Mouse (Mus musculus) neural tube, embryonic 14.5 days (tissue): ENCODE data around the gene Mus81. TPM values are rescaled to one million over a fixed set of nuclear protein-coding genes. Genes with fewer than 3 reads are reported as not detected.

Experiments
- ATAC-seq: fragments of 200-750 bp; cut with Nextera tagmentation; 2 replicates; pipeline ENCODE4 v1.8.0; 2017; ENCODE audit warnings: low read depth, mild to moderate bottlenecking, moderate TSS enrichment, moderate library complexity
- H3K27ac ChIP-seq: fragments of 300-500 bp; sonication (generic); 2 replicates; pipeline ENCODE4 v1.5.1; 2014; ENCODE audit warnings: low read depth, mild to moderate bottlenecking, control low read depth, low read length, moderate library complexity, mixed read lengths
- H3K27me3 ChIP-seq: fragments of 300-500 bp; sonication (generic); 2 replicates; pipeline ENCODE4 v1.6.1; 2014; ENCODE audit warnings: low read length; ENCODE audit not compliant: control insufficient read depth, insufficient read depth
- H3K36me3 ChIP-seq: fragments of 300-500 bp; sonication (generic); 2 replicates; pipeline ENCODE4 v1.6.1; 2014; ENCODE audit warnings: low read length, mixed read lengths; ENCODE audit not compliant: control insufficient read depth, insufficient read depth
- H3K4me1 ChIP-seq: fragments of 300-500 bp; sonication (generic); 2 replicates; pipeline ENCODE4 v1.6.1; 2014; ENCODE audit warnings: low read length; ENCODE audit not compliant: control insufficient read depth, insufficient read depth
- H3K4me2 ChIP-seq: fragments of 300-500 bp; sonication (generic); 2 replicates; pipeline ENCODE4 v1.6.1; 2014; ENCODE audit warnings: mild to moderate bottlenecking, low read depth, low read length, control low read depth
- H3K4me3 ChIP-seq: fragments of 300-500 bp; sonication (generic); 2 replicates; pipeline ENCODE4 v1.5.1; 2014; ENCODE audit warnings: low read depth, low read length, control low read depth, mixed read lengths
- H3K9ac ChIP-seq: fragments of 300-500 bp; sonication (generic); replicated peaks from 2 replicates; pipeline ENCODE4 v1.6.1; 2014; ENCODE audit warnings: low read depth, mild to moderate bottlenecking, control low read depth, low read length, mixed read lengths
- H3K9me3 ChIP-seq: fragments of 300-500 bp; sonication (generic); 2 replicates; pipeline ENCODE4 v1.6.1; 2016; ENCODE audit warnings: low read length; ENCODE audit not compliant: control insufficient read depth
- WGBS: fragments of 180-500 bp; shearing (Covaris S2); extraction: QIAGEN DNeasy Blood & Tissue Kit; methylation state at CpG from one replicate; pipeline ENCODE4 v1.1.7; 2014; 5-methylcytosine and 5-hydroxymethylcytosine counted together
- polyA plus RNA-seq: library from polyadenylated mRNA; unstranded; fragments of >200 nt; fragmentation: Nextera tagmentation; extraction: Ambion mirVana; gene quantifications from 2 replicates; pipeline ENCODE4 v1.2.1, GENCODE M21; 2014

Mus81 gene
- polyA plus RNA-seq, 1 experiment from 2014 or later, result 43.6 TPM

DNA sequence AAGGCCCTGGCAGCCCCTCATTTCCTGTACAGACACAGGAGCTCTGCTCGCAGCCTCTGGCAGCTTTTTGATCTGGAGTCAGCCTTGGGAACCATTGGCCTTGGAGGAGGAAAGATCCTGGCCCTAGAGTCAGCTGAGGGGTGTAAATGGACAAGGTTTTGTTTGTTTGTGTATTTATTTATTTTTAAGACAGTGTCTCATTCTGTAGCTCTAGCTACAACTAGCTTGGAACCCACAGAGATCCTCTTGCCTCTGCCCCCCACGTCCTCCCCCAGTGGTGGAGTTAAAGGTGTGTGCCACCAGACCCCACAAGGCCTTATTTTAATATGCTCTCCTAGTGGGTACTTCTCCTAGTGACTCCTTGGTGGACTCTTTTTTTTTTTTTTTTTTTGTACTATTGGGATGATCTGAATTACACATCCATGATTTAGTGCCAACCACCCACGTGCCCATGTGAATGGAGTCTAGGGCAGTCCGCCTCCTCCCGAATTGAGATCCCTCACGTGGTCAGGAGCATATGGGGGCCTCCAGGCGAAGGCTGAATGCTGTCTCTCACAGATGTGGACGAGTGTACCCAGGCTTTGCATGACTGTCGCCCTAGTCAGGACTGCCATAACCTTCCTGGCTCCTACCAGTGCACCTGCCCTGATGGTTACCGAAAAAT is 11.1 kb downstream of the Mus81 start:
- Histone ChIP-seq H3K9ac (no peak overlapping the region), H3K4me3 (no peak overlapping the region), H3K4me1 (peaks cover 16% of the 10 kb centered on the region), H3K4me2 (no peak overlapping the region), H3K27me3 (no peaks in the 10 kb centered on the region), H3K36me3 (0 out of 2 replicates have a peak, but pooled peaks cover 4% of the 10 kb centered on the region), H3K9me3 (no peaks in the 10 kb centered on the region), H3K27ac (no peak overlapping the region)
- WGBS, result 68% methylated on average over 10 of the region's 10 CpGs
- no peak for ATAC-seq

DNA sequence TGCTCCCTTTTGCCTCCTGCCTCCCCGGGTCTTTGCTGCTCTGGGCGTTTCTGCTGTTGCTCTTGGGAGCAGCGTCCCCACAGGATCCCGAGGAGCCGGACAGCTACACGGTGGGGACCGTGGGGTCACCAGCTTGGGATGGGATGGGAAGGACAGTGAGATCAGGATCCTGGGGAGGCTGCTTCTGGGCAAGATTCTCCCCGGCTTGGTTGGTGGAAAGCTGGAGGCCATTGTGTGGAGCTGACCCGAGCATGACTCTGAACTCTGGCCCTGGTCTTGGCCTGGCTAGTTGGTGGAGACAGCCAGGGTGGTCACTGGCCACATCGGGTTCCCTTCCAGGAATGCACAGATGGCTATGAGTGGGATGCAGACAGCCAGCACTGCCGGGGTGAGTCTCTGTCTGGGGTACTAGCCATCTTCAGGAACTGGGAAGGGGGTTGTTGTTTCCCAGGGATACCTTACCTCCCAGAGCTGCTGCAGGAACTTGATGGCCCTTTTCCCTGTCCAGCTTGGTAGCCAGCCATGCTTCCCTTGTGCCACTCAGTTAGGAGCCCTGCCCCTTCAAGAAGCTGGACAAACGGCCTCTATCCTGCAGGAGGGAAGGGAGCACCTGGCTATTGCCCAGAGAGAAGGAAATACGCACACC is 13.0 kb downstream of the Mus81 start:
- Histone ChIP-seq H3K4me3 (peak overlapping the region; percentile 59), H3K4me1 (peaks cover 16% of the 10 kb centered on the region), H3K9me3 (no peaks in the 10 kb centered on the region), H3K36me3 (0 out of 2 replicates have a peak, but pooled peaks cover 4% of the 10 kb centered on the region), H3K27me3 (no peaks in the 10 kb centered on the region), H3K4me2 (peak overlapping the region; percentile 95), H3K27ac (peak overlapping the region; percentile 55), H3K9ac (peak overlapping the region; percentile 84)
- 20% methylated on average over 13 of the region's 13 CpGs for WGBS
- peak; percentile 9; the same call in 1 of the 2 replicates for ATAC-seq

DNA sequence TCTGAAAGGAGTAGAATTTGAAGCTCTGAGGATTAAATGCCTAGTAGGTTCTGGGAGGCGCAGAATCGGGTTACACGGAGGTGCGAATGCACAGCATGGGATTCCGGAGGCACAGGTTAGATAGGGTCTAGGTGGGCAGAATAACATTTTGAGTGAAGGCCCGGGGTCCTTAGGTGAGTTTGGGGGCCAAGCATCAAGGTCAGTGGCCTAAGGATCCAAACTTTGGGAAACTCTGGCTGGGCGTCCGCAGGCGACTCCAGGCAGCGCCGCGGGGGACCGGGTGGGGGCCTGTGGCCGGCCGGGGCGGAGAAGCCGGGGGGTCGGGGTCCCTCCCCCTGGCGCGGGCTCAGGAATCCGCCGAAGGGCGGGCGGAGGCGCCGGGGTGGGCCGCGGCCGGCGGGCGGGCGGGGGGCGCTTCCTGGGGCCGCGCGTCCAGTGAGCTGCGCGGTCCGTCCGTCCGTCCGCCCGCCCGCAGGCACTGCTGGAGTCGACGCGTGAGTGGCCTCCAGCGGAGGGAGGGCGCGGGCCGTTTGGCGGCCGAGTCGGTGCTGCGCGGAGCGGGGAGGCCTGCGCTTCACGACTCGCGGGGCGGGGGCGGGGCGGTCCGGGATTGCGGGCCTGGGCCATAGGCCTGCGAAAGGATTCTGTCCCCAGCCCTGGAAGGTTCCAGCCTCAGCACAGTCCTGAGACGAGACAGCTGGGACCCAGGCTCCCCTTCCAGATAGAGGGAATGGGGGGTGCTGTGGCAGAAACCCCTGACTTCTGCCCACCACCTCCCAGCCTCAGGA is 13.7 kb downstream of the Mus81 start:
- under 1% methylated on average over 27 of the region's 68 CpGs for WGBS
- Histone ChIP-seq H3K4me1 (peaks cover 16% of the 10 kb centered on the region), H3K27me3 (no peaks in the 10 kb centered on the region), H3K4me3 (peak overlapping the region; percentile 59), H3K4me2 (peak overlapping the region; percentile 95), H3K36me3 (no peaks in the 10 kb centered on the region), H3K27ac (peak overlapping the region; percentile 55), H3K9me3 (no peaks in the 10 kb centered on the region), H3K9ac (peak overlapping the region; percentile 84)
- ATAC-seq, result peak; percentile 62; the same call in 1 of the 2 replicates

DNA sequence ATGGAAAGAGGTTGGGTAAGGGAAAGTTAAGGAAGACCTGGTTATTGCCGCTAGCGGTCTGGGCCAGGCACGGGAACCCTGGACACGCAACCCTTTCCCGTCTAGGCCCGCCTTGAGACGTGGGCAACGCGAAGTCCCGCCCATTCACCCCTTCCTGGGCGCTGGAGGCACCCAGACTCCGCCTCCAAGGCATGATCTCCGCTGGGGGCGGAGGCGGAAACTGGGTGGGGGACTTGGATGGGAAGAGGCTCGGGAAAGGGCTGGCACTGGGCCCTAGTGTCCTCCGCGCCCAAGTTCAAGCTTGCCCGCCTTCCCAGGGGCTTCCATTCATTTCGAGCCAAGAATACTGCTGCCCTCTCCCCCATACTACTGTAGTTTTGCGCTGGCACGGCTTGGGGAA is 14.5 kb downstream of the Mus81 start, which contains the start of gene Efemp2:
Gene Efemp2 (plus strand): TSS at position 235 of the 400 bp plus-strand sequence.
- peak within 1 kb of the TSS; percentile 95 for H3K4me2 ChIP-seq
- H3K27ac ChIP-seq, result peak within 1 kb of the TSS; percentile 55
- H3K4me1 ChIP-seq, result peaks cover 16% of the 10 kb centered on the region
- peak; percentile 55; the same call in 1 of the 2 replicates for ATAC-seq
- peak within 1 kb of the TSS; percentile 59 for H3K4me3 ChIP-seq
- WGBS, result 3% methylated on average over 22 of the region's 22 CpGs
- H3K36me3 ChIP-seq, result no peaks in the 10 kb centered on the region
- peak within 1 kb of the TSS; percentile 84 for H3K9ac ChIP-seq
- no peaks in the 10 kb centered on the region for H3K27me3 ChIP-seq
- H3K9me3 ChIP-seq, result no peaks in the 10 kb centered on the region

DNA sequence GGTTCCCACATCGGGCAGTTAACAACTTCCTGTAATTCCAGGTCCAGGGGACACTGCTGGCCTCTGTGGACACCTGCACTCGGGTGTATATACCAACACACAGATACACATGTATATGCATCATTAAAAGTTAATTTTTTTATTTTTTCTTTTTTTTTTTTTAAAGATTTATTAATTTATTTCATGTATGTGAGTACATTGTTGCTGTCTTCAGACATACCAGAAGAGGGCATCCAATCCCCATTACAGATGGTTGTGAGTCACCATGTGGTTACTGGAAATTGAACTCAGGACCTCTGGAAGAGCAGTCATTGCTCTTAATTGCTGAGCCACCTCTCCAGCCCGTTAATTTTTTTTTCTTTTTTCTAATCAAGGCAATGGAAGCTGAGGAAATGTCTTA is 15.3 kb downstream of the Mus81 start:
- 78% methylated on average over 3 of the region's 3 CpGs for WGBS
- no peak overlapping the region for H3K9ac ChIP-seq
- no peak overlapping the region for H3K4me3 ChIP-seq
- no peaks in the 10 kb centered on the region for H3K27me3 ChIP-seq
- no peak overlapping the region for H3K27ac ChIP-seq
- H3K36me3 ChIP-seq, result no peaks in the 10 kb centered on the region
- no peak for ATAC-seq
- H3K4me1 ChIP-seq, result peaks cover 16% of the 10 kb centered on the region
- no peak overlapping the region for H3K4me2 ChIP-seq
- H3K9me3 ChIP-seq, result no peaks in the 10 kb centered on the region

DNA sequence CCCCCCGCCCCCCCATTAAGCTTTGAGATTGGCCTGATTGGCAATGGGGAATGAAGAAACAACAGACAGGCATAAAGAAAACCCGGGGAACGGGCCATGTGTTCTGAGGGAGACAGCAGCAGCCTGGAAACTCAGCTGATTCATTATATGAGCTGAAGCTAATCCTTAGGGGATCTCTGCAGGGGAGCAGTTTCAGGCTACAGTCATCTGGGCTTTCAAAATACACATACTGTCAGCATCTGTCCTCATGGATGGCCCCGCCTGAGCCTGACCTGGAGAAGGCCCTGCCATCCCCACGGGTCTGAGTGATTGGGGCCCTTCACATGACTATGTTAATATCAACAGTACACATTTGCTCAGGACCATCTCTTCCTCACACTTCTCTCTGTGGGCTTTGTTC is 16.4 kb downstream of the Mus81 start:
- no peak overlapping the region for H3K4me2 ChIP-seq
- H3K9me3 ChIP-seq, result no peaks in the 10 kb centered on the region
- no peak overlapping the region for H3K4me3 ChIP-seq
- peaks cover 16% of the 10 kb centered on the region for H3K4me1 ChIP-seq
- H3K27ac ChIP-seq, result no peak overlapping the region
- no peak overlapping the region for H3K9ac ChIP-seq
- H3K36me3 ChIP-seq, result peaks cover 5% of the 10 kb centered on the region; the same call in 1 of the 2 replicates
- no peak for ATAC-seq
- H3K27me3 ChIP-seq, result no peaks in the 10 kb centered on the region
- WGBS, result 44% methylated on average over 5 of the region's 5 CpGs

DNA sequence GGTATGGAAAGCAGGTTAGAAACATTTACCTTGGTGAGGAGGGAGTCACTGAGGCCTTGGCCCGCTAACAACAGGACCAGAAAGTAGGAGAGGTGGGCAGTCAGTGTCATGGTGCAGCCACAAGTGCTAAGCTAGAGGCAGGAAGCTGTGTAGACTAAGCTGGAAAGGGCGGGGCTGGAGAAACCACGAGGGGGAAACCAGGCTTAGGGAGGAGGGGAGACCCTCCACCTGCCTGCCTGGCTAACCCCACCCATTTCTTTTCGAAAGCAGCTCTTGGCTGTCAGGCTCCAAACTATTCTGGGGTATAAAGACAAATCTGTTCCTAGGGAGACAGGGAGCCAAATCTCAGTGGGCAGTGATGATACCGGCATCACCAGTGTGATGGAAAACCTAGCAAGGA is 19.8 kb downstream of the Mus81 start, which contains the start of gene Ctsw:
Gene Ctsw (minus strand): TSS at position 134 of the 400 bp plus-strand sequence.
- WGBS, result 49% methylated on average over 5 of the region's 5 CpGs
- no peak for ATAC-seq
- Histone ChIP-seq H3K27ac (no peak within 1 kb of the TSS), H3K36me3 (peaks cover 28% of the 10 kb centered on the region), H3K9me3 (no peaks in the 10 kb centered on the region), H3K4me2 (no peak within 1 kb of the TSS), H3K9ac (no peak within 1 kb of the TSS), H3K4me3 (no peak within 1 kb of the TSS), H3K27me3 (no peaks in the 10 kb centered on the region), H3K4me1 (peaks cover 8% of the 10 kb centered on the region)

DNA sequence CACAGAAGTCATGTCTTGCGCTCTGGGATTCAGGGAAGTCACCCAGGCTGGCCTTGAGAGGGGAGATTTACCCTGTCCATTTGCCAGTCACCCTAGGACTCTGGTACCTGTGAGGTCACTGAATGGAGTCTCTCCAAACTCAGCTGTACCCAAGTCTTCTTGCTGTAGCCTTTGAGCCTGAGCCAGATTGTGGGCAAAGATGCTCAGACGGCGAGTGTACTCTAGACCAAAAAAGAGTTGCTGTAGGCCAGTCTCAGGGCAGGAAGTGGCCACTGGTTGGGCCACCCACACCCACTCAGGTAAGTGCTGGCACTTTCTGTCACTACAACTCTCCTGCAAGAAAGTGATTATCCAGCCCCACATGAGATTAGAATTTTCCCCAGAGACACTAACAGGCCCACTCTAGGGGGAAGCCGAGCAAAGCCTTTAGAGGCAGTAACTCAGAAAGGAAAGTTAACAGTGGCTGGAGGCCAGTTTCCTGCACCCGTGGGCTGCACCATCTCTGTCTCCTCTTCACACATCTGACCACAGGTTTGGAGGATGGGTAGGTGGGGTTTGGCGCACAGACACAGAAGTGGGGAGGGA is 21.2 kb downstream of the Mus81 start:
- WGBS, result 96% methylated on average over 6 of the region's 6 CpGs
- no peak overlapping the region for H3K9ac ChIP-seq
- peaks cover 8% of the 10 kb centered on the region for H3K4me1 ChIP-seq
- no peaks in the 10 kb centered on the region for H3K9me3 ChIP-seq
- H3K36me3 ChIP-seq, result peaks cover 33% of the 10 kb centered on the region
- no peak overlapping the region for H3K27ac ChIP-seq
- ATAC-seq, result no peak
- no peaks in the 10 kb centered on the region for H3K27me3 ChIP-seq
- no peak overlapping the region for H3K4me3 ChIP-seq
- no peak overlapping the region for H3K4me2 ChIP-seq
